Mouse (Mus musculus) embryonic facial prominence, embryonic 15.5 days (tissue): ENCODE measurements around the gene Gm44973. TPM values are rescaled to one million over a fixed set of nuclear protein-coding genes. Genes with fewer than 3 reads are reported as not detected.
"Not testable (repeated sequence)": the region's sequence is repeated elsewhere in the genome, so short reads cannot be mapped to it uniquely, and the experiment has no call there.

Experiments used
- ATAC-seq: fragments of 200-750 bp; cut with Nextera tagmentation; 2 replicates; pipeline ENCODE4 v1.8.0; 2017; ENCODE audit warnings: low read depth, moderate TSS enrichment; ENCODE audit not compliant: insufficient number of reproducible peaks, low FRiP score, low TSS enrichment
- H3K27ac ChIP-seq: fragments of 300-500 bp; sonication (generic); replicated peaks from 2 replicates; pipeline ENCODE4 v1.5.1; 2015; ENCODE audit warnings: mild to moderate bottlenecking, inconsistent platforms
- H3K27me3 ChIP-seq: fragments of 300-500 bp; sonication (generic); 2 replicates; pipeline ENCODE4 v1.6.1; 2015; ENCODE audit warnings: inconsistent platforms
- H3K36me3 ChIP-seq: fragments of 300-500 bp; sonication (generic); 2 replicates; pipeline ENCODE4 v1.6.1; 2015; ENCODE audit warnings: mild to moderate bottlenecking, inconsistent platforms
- H3K4me1 ChIP-seq: fragments of 300-500 bp; sonication (generic); 2 replicates; pipeline ENCODE4 v1.6.1; 2015; ENCODE audit warnings: inconsistent platforms
- H3K4me2 ChIP-seq: fragments of 300-500 bp; sonication (generic); replicated peaks from 2 replicates; pipeline ENCODE4 v1.6.1; 2015; ENCODE audit warnings: mild to moderate bottlenecking, inconsistent platforms
- H3K4me3 ChIP-seq: fragments of 300-500 bp; sonication (generic); replicated peaks from 2 replicates; pipeline ENCODE4 v1.5.1; 2015; ENCODE audit warnings: mild to moderate bottlenecking, inconsistent platforms
- H3K9ac ChIP-seq: fragments of 300-500 bp; sonication (generic); 2 replicates; pipeline ENCODE4 v1.6.1; 2015; ENCODE audit warnings: inconsistent platforms
- H3K9me3 ChIP-seq: fragments of 300-500 bp; sonication (generic); replicated peaks from 2 replicates; pipeline ENCODE4 v1.6.1; 2016; ENCODE audit warnings: inconsistent platforms
- WGBS: fragments of 180-500 bp; shearing (Covaris S2); methylation state at CpG from one replicate; pipeline ENCODE4 v1.1.7; 2015; 5-methylcytosine and 5-hydroxymethylcytosine counted together
- polyA plus RNA-seq: library from polyadenylated mRNA; unstranded; fragments of >200 nt; fragmentation: Nextera tagmentation; extraction: Ambion mirVana; gene quantifications from 2 replicates; pipeline ENCODE4 v1.2.1, GENCODE M21; 2015

Gm44973 gene
- polyA plus RNA-seq, 1 experiment from 2014 or later, result not detected

DNA sequence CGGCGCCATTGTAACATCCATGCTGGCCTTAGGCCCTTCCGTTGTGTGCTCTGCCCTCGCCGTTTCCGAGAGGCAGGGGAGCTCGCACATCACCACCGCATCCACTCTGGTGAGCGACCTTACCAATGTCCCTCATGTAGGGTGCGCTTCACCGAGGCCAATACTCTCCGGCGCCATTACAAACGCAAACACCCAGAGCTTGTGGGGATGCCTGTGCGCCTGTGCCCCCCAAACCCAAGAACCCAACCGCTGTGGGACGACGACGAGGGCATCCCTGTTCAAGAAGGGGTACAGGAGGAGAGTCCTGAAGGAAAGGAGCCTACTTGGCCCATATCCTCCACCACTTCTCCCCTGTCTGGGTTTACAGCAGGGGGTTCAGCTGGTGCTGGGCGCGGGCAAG lies 2.6 kb downstream of the Gm44973 start:
- no peaks in the 10 kb centered on the region for H3K27me3 ChIP-seq
- no peak overlapping the region for H3K27ac ChIP-seq
- H3K4me3 ChIP-seq, result no peak overlapping the region
- WGBS, result 96% methylated on average over 21 of the region's 21 CpGs
- ATAC-seq, result no peak
- H3K9me3 ChIP-seq, result no peaks in the 10 kb centered on the region
- peaks cover 18% of the 10 kb centered on the region for H3K4me1 ChIP-seq
- H3K36me3 ChIP-seq, result peaks cover 25% of the 10 kb centered on the region
- no peak overlapping the region for H3K9ac ChIP-seq
- H3K4me2 ChIP-seq, result no peak overlapping the region

DNA sequence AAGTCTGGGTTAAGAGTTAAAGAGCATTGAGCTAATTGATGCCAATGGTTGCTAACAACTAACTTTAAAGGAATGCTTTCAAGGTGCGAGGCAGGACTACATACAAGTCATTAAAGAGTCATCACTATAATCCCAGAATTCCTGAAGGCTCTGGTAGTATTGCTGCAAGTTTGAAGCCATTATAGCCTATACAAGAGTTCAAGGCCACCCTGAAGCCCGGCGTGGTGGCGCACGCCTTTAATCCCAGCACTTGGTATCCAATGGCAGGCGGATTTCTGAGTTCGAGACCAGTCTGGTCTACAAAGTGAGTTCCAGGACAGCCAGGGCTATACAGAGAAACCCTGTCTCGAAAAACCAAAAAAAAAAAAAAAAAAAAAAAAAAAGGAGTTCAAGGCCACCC lies 4.3 kb downstream of the Gm44973 start:
- peak overlapping the region; percentile 66 for H3K4me2 ChIP-seq
- ATAC-seq, H3K27me3 ChIP-seq, H3K9me3 ChIP-seq: not testable (repeated sequence)
- 29% methylated on average over 8 of the region's 8 CpGs for WGBS
- H3K36me3 ChIP-seq, result peaks cover 40% of the 10 kb centered on the region
- peak overlapping the region; percentile 98 for H3K27ac ChIP-seq
- H3K9ac ChIP-seq, result peak overlapping the region; percentile 89; the same call in 1 of the 2 replicates
- H3K4me3 ChIP-seq, result peak overlapping the region; percentile 89
- peaks cover 23% of the 10 kb centered on the region for H3K4me1 ChIP-seq

DNA sequence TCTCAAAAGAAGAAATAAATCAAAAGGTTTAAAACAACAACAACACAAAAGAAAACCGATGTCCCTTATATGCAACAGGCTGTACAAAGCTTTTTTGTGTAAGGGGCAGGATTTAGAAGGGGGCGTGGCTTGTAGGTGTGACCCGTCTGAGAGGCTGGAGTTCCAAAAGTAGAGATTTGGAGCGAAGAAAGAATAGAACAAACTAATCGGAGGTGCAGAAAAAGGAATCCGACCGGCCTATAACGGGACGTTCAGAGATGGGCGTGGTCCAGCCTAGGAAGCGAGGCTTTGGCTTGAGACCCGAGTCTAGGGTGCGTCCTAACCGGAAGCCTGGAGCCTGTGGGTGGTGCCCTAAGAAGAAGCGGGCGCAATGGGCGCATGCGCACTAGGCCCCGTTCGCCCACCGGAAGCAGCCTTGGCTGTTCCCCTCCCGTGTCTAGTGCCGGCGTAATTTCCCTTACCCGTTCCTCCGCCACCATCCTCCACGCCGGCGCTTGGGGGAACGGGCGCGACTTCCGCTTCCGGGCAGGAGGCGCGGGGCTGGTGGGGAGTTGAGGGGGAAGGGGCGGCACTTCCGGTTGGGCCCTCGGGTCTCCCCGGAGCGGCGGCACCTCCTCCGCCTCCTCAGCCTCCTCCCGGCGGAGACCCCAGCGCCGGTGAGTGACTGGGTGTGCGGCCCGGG lies 4.8 kb downstream of the Gm44973 start, which contains the start of the genes Zfp865 and Ccdc106:
Gene Zfp865 (plus strand): TSS at position 377 of the 682 bp plus-strand sequence.
Gene Ccdc106 (plus strand): TSS at position 554 of the 682 bp plus-strand sequence.
- H3K4me1 ChIP-seq, result peaks cover 23% of the 10 kb centered on the region
- under 1% methylated on average over 42 of the region's 49 CpGs for WGBS
- no peaks in the 10 kb centered on the region for H3K27me3 ChIP-seq
- peak within 1 kb of the TSS; percentile 66 for H3K4me2 ChIP-seq
- H3K36me3 ChIP-seq, result peaks cover 46% of the 10 kb centered on the region
- peak; percentile 91 for ATAC-seq
- H3K9ac ChIP-seq, result peak within 1 kb of the TSS; percentile 89
- H3K4me3 ChIP-seq, result peak within 1 kb of the TSS; percentile 89
- H3K9me3 ChIP-seq, result no peaks in the 10 kb centered on the region
- H3K27ac ChIP-seq, result peak within 1 kb of the TSS; percentile 98

DNA sequence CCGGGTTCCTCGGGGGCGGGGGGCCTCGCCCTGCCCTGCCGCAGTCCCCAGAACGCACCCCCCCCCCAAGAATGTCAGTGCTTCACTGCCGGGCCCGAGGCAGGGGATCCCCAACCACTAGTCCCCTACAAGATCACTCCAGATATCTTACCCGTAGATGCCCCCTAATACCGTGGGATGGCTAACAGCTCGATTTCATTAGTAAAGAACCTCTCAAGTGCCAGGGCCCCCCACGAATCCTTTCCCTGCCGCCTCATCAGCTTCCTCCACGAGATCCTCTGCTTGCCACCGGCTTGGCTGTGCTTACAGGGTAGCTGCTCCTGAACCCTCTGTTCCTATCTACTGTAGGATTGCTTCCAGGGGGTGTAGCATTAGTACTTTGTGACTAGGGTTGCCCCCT lies 5.4 kb downstream of the Gm44973 start:
- H3K27ac ChIP-seq, result peak overlapping the region; percentile 98
- no peaks in the 10 kb centered on the region for H3K27me3 ChIP-seq
- H3K36me3 ChIP-seq, result peaks cover 51% of the 10 kb centered on the region
- 0% methylated on average over 12 of the region's 15 CpGs for WGBS
- peak overlapping the region; percentile 89 for H3K9ac ChIP-seq
- peak overlapping the region; percentile 89 for H3K4me3 ChIP-seq
- peaks cover 23% of the 10 kb centered on the region for H3K4me1 ChIP-seq
- no peak; the same call in 1 of the 2 replicates for ATAC-seq
- no peaks in the 10 kb centered on the region for H3K9me3 ChIP-seq
- H3K4me2 ChIP-seq, result peak overlapping the region; percentile 66

DNA sequence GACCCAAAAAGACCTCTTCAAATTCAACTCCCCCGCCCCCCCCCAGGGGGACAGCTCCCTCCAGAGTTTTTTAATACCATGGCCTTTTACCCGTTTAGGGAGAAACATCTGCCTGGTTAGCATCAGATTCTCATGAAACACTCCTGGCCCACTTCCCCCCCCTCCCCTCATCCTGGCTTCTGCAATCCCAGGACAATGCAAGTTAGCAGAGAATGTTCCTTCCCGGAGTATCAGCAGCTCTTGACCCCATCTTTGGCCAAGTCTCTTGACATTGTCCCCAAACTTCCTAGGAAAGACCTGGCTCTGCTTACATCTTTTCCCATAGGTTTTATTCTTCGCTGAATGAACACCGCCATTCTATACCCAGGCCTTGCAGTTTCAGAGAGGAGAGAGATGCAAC lies 5.9 kb downstream of the Gm44973 start:
- Histone ChIP-seq H3K9me3 (no peaks in the 10 kb centered on the region), H3K27ac (peak overlapping the region; percentile 98; the same call in 1 of the 2 replicates), H3K27me3 (no peaks in the 10 kb centered on the region), H3K4me3 (peak overlapping the region; percentile 89), H3K9ac (peak overlapping the region; percentile 89), H3K4me1 (peaks cover 23% of the 10 kb centered on the region), H3K4me2 (peak overlapping the region; percentile 66), H3K36me3 (peaks cover 56% of the 10 kb centered on the region)
- 46% methylated on average over 5 of the region's 5 CpGs for WGBS
- no peak for ATAC-seq

DNA sequence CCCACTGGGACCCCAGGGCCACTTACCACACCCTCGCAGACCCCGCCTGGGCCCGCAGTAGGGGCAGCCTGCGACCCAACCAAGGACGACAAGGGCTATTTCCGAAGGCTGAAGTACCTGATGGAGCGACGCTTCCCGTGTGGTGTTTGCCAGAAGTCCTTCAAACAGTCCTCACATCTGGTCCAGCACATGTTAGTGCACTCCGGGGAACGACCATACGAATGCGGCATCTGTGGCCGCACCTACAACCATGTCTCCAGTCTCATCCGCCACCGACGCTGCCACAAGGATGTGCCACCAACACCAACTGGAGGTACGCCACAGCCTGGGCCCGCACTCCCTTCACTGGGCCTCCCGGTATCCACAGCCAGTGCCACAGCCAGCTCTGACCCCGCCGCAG lies 14.2 kb downstream of the Gm44973 start:
- no peak for ATAC-seq
- Histone ChIP-seq H3K9ac (no peak overlapping the region), H3K36me3 (peaks cover 95% of the 10 kb centered on the region), H3K4me3 (no peak overlapping the region), H3K27me3 (no peaks in the 10 kb centered on the region), H3K4me1 (no peaks in the 10 kb centered on the region), H3K4me2 (no peak overlapping the region), H3K9me3 (peaks cover 33% of the 10 kb centered on the region), H3K27ac (no peak overlapping the region)
- WGBS, result 96% methylated on average over 22 of the region's 22 CpGs

DNA sequence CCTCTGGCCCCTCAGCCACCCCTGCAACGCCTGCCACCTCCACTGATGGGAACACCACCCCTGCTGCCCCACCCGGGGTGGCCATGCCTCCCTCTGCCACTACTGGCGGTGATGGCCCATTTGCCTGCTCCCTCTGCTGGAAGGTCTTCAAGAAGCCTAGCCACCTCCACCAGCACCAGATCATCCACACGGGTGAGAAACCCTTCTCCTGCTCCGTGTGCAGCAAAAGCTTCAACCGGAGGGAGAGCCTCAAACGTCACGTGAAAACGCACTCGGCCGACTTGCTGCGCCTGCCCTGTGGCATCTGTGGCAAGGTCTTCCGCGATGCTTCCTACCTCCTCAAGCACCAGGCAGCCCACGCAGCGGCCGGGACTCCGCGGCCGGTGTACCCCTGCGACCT lies 14.7 kb downstream of the Gm44973 start:
- Histone ChIP-seq H3K4me2 (no peak overlapping the region), H3K4me3 (no peak overlapping the region), H3K36me3 (peaks cover 95% of the 10 kb centered on the region), H3K27ac (no peak overlapping the region), H3K9me3 (peaks cover 33% of the 10 kb centered on the region), H3K9ac (no peak overlapping the region), H3K4me1 (no peaks in the 10 kb centered on the region), H3K27me3 (no peaks in the 10 kb centered on the region)
- no peak for ATAC-seq
- WGBS, result 92% methylated on average over 21 of the region's 21 CpGs

DNA sequence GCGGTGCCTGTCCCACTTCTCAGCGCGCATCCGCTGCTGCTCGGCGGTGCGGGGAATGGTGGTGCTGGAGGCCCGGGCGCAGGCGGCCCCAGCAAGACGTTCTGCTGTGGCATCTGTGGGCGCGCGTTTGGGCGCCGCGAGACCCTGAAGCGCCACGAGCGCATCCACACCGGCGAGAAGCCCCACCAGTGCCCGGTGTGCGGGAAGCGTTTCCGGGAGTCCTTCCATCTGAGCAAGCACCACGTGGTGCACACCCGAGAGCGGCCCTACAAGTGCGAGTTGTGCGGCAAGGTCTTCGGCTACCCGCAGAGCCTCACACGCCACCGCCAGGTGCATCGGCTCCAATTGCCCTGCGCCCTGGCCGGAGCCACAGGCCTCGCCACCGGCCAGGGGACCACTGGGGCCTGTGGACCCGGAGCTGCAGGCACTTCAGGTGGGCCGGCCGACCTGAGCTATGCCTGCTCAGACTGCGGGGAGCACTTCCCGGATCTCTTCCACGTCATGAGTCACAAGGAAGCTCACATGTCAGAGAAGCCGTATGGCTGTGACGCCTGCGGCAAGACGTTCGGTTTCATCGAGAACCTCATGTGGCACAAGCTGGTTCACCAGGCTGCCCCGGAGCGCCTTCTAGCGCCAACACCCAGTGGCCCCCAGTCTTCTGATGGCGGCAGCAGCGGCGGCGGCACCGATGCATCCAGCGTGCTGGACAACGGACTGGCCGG lies 15.4 kb downstream of the Gm44973 start:
- Histone ChIP-seq H3K27me3 (no peaks in the 10 kb centered on the region), H3K4me1 (no peaks in the 10 kb centered on the region), H3K4me2 (no peak overlapping the region), H3K4me3 (no peak overlapping the region), H3K9me3 (peaks cover 33% of the 10 kb centered on the region), H3K27ac (no peak overlapping the region), H3K9ac (no peak overlapping the region), H3K36me3 (peaks cover 95% of the 10 kb centered on the region)
- WGBS, result 87% methylated on average over 63 of the region's 63 CpGs
- no peak for ATAC-seq

DNA sequence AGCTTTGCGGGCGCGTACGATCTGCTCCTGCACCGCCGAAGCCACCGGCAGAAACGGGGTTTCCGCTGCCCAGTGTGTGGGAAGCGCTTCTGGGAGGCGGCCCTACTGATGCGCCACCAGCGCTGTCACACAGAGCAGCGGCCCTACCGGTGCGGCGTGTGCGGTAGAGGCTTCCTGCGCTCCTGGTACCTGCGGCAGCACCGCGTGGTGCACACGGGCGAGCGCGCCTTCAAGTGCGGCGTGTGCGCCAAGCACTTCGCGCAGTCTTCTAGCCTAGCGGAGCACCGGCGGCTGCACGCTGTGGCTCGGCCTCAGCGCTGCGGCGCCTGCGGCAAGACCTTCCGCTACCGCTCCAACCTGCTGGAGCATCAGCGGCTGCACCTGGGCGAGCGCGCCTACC lies 16.2 kb downstream of the Gm44973 start:
- no peak overlapping the region for H3K9ac ChIP-seq
- no peaks in the 10 kb centered on the region for H3K27me3 ChIP-seq
- H3K36me3 ChIP-seq, result peaks cover 93% of the 10 kb centered on the region
- WGBS, result 81% methylated on average over 46 of the region's 46 CpGs
- no peak for ATAC-seq
- no peak overlapping the region for H3K4me2 ChIP-seq
- H3K9me3 ChIP-seq, result peaks cover 36% of the 10 kb centered on the region
- H3K4me1 ChIP-seq, result no peaks in the 10 kb centered on the region
- H3K27ac ChIP-seq, result no peak overlapping the region
- H3K4me3 ChIP-seq, result no peak overlapping the region

DNA sequence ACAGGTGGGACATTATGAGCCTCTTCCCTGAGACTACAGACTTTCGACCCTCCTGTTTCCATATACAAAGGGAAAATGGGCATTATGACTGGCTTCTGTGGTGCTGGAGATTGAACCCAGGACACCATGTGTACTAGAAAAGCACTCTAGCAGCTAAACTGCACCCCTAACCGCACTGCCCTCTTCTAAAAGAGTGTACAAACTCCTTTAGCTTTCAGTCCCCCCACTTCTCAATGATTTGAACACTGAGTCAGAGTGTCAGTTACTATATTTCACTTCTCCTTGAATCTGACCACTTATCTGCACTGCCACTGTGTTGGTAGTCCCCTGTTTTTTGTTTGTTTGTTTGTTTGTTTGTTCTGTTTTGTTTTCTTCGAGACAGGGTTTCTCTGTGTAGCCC lies 18.5 kb downstream of the Gm44973 start, which contains the start of gene 4632433K11Rik:
Gene 4632433K11Rik (plus strand): TSS at position 301 of the 400 bp plus-strand sequence.
- no peak within 1 kb of the TSS for H3K27ac ChIP-seq
- ATAC-seq, result no peak
- H3K4me1 ChIP-seq, result peaks cover 4% of the 10 kb centered on the region; the same call in 1 of the 2 replicates
- peaks cover 36% of the 10 kb centered on the region for H3K9me3 ChIP-seq
- H3K27me3 ChIP-seq, result no peaks in the 10 kb centered on the region
- WGBS, result 93% methylated on average over 3 of the region's 3 CpGs
- H3K4me3 ChIP-seq, result no peak within 1 kb of the TSS
- H3K9ac ChIP-seq, result no peak within 1 kb of the TSS
- no peak within 1 kb of the TSS for H3K4me2 ChIP-seq
- peaks cover 75% of the 10 kb centered on the region for H3K36me3 ChIP-seq

DNA sequence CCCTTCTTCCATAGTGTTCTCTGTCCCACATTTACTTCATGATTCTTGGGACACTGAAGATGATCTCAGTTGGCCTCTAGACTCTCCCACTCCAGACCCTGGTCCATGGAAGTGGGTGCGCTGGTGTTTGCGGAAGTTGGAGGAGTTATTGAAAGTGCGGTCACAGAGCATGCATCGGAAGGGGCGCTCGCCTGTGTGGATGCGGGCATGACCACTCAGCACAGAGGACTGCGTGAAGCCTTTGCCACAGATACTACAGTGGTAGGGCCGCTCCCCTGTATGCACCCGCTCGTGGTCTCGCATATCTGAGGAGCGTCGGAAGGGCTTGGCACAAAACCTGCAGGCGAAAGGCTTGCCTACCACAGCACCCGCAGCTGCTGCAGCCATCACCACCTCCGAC lies 20.3 kb downstream of the Gm44973 start:
- Histone ChIP-seq H3K4me2 (no peak overlapping the region), H3K27ac (no peak overlapping the region), H3K36me3 (peaks cover 57% of the 10 kb centered on the region), H3K9me3 (peaks cover 21% of the 10 kb centered on the region), H3K9ac (no peak overlapping the region), H3K27me3 (no peaks in the 10 kb centered on the region), H3K4me3 (no peak overlapping the region), H3K4me1 (peaks cover 4% of the 10 kb centered on the region; the same call in 1 of the 2 replicates)
- 96% methylated on average over 17 of the region's 17 CpGs for WGBS
- no peak for ATAC-seq
